Mouse (Mus musculus) ES-E14 (cell line): ENCODE data around the gene Lysmd4.

Source experiments
- ZC3H11A ChIP-seq: IDR thresholded peaks from 2 replicates; pipeline ENCODE4 v1.6.1; 2012; ENCODE audit warnings: low read depth, mild to moderate bottlenecking, inconsistent platforms, low read length, borderline replicate concordance
- ZNF384 ChIP-seq: IDR thresholded peaks from 2 replicates; pipeline ENCODE4 v1.6.1; 2012; ENCODE audit warnings: low read depth, low read length, inconsistent platforms

DNA sequence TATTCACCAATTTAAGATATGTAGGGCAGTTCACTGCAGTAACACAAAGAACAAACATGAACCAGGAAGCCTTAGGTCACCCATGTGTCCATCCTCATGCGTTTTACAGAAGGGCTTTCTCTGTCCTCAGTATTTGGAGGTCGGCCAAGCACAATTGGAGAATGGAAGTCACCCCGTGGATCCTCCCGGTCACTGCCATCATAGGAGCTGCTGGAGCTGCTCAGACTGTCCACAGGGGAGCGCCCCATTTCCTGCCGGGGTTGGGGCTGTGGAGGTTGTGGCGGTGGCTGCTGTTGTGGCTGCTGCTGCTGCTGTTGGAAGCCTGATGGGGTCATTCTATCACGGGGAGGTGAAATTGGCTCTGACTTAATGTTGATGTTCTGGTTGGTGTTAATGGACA is 12.5 kb downstream of the Lysmd4 start:
- TF ChIP-seq ZNF384 = no peak
- no peak for TF ChIP-seq ZC3H11A
